Mouse (Mus musculus) hindbrain, embryonic 10.5 days (tissue): Measurements from ENCODE around the gene Krt5. TPM values are rescaled to one million over a fixed set of nuclear protein-coding genes. Genes with fewer than 3 reads are reported as not detected.
"Not testable (repeated sequence)": the region's sequence is repeated elsewhere in the genome, so short reads cannot be mapped to it uniquely, and the experiment has no call there.

Experiments
- DNase-seq: peaks from one replicate; pipeline ENCODE4 v3.0.0-alpha.2; 2017; ENCODE audit warnings: low spot score
- H3K27ac ChIP-seq: fragments of 300-500 bp; sonication (generic); 2 replicates; pipeline ENCODE4 v1.5.1; 2016; ENCODE audit warnings: mild to moderate bottlenecking, moderate library complexity
- H3K27me3 ChIP-seq: fragments of 300-500 bp; sonication (generic); 2 replicates; pipeline ENCODE4 v1.6.1; 2016; ENCODE audit warnings: mild to moderate bottlenecking; ENCODE audit not compliant: poor library complexity, insufficient read depth, severe bottlenecking
- H3K36me3 ChIP-seq: fragments of 300-500 bp; sonication (generic); 2 replicates; pipeline ENCODE4 v1.6.1; 2016; ENCODE audit warnings: mild to moderate bottlenecking, moderate library complexity
- H3K4me1 ChIP-seq: fragments of 300-500 bp; sonication (generic); replicated peaks from 2 replicates; pipeline ENCODE4 v1.6.1; 2016; ENCODE audit warnings: mild to moderate bottlenecking
- H3K4me3 ChIP-seq: fragments of 300-500 bp; sonication (generic); 2 replicates; pipeline ENCODE4 v1.5.1; 2016; ENCODE audit warnings: mild to moderate bottlenecking, moderate library complexity
- H3K9me3 ChIP-seq: fragments of 300-500 bp; sonication (generic); 2 replicates; pipeline ENCODE4 v1.6.1; 2016; ENCODE audit warnings: mild to moderate bottlenecking, moderate library complexity
- WGBS: fragments of 180-500 bp; shearing (Covaris S2); methylation state at CpG from one replicate; pipeline ENCODE4 v1.1.7; 2016; 5-methylcytosine and 5-hydroxymethylcytosine counted together
- polyA plus RNA-seq: library from polyadenylated mRNA; unstranded; fragments of >200 nt; fragmentation: Nextera tagmentation; extraction: Ambion mirVana; gene quantifications from 2 replicates; pipeline ENCODE4 v1.2.1, GENCODE M21; 2016

Krt5 gene
- polyA plus RNA-seq, 1 experiment from 2014 or later = 2.1 TPM

DNA sequence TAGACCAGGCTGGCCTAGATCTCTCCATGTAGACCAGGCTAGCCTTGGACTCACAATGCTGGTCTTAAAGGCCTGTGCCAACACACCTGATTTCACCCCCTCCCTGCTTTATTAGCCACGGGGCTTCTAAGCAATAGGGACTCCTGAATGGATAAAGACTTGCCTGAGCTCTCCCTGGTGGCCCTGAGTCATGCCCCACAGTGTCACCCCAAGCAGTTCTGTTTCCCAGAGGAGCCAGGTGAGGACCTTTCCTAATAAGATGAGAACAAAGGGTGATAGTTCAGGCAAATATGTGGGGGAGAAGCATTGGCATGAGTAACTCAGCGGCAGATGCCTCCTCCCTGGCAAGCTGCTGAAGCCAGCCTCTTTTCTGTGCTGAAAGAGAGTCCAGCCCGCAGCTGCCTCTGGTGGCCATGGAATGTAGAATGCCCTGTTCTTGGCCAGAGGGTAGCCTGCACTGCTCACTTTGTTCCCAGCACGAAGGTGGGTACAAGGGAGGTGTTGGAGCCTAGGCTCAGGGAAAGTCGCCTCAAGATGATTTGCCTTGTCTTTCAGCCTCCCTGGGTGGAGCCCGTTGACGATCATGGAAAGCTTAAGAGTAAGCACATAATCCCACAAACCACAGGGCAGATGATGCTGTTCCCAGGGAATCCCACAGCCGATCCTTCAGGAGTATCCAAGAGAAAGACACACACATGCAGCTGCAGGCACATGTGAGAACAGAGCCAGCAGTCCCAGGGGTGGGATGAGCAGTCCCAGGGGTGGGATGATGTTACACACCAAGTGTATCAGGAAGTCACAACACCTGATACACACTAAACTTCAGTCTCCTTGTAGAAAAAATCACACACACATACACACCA is 15.1 kb downstream of the Krt5 start:
- H3K9me3 ChIP-seq = no peaks in the 10 kb centered on the region
- no peak overlapping the region for H3K4me3 ChIP-seq
- no peaks in the 10 kb centered on the region for H3K36me3 ChIP-seq
- no peaks in the 10 kb centered on the region for H3K27me3 ChIP-seq
- H3K27ac ChIP-seq = no peak overlapping the region
- H3K4me1 ChIP-seq = peaks cover 5% of the 10 kb centered on the region
- WGBS = 75% methylated on average over 8 of the region's 8 CpGs
- DNase-seq = no peak

DNA sequence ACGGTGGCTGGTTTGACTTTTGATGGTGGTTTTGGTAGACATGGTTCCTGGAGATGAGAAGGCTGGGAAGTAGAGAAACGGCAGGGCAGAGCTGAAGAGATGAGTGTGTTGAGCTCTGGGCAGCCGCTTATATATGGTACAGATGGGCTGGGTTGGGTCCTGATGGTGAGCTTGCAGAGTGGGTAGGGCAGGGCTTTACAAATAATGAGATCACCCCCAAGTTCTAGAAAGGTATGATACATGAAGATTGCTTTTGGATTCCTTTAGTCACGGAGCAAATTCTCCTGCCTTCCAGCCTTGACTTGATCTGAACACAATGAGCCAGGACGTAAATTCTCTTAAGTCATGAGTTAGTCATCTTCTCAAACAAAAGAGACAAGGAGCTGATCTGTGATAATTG is 18.5 kb downstream of the Krt5 start, which contains the start of gene Krt6a:
Gene Krt6a, minus strand, starts transcription at position 101 of the 400 bp plus-strand sequence.
- DNase-seq = no peak
- no peaks in the 10 kb centered on the region for H3K9me3 ChIP-seq

DNA sequence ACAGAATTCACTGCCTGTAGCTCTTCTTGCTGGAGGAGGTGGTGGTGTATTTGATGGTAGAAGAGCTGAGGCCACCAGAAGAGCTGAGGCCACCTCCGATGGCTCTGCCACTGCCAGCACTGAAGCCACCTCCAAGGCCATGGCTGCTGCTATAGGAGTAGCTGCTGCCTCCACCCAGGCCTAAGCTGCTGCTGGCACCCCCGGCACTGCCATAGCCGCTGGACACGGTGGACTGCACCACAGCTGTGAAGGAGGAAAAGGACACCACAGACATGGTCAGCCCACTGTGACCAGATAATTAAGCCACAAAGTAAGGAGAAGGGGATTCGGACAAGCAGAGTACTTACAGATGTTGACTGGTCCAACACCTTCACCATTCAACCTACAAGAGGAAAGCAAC is 22.2 kb downstream of the Krt5 start:
- H3K36me3 ChIP-seq, H3K4me3 ChIP-seq, H3K27ac ChIP-seq, DNase-seq, H3K27me3 ChIP-seq, H3K4me1 ChIP-seq, H3K9me3 ChIP-seq: not testable (repeated sequence)
- 91% methylated on average over 5 of the region's 5 CpGs for WGBS

More for the DNA sequence above, 18.5 kb downstream of the Krt5 start, which contains the start of gene Krt6a:
- Histone ChIP-seq H3K36me3 (no peaks in the 10 kb centered on the region), H3K4me3 (no peak within 1 kb of the TSS), H3K27ac (no peak within 1 kb of the TSS), H3K4me1 (no peaks in the 10 kb centered on the region), H3K27me3 (no peaks in the 10 kb centered on the region)
- WGBS = 85% methylated on average over 5 of the region's 5 CpGs

DNA sequence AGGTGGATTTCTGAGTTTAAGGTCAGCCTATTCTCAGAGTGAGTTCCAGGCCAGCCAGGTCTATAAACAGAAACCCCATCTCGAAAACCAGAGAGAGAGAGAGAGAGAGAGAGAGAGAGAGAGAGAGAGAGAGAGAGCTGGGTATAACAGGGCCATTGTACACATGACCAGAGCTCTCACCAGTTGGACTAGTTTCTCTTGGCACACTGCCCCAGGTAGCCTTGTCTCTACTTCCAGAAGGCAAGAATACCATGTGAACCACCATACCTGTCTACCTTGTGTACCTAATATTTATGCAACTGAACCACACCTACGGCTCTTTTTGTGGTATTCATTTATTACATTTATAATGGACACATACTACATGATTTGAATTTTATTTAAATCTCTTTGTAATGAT is 24.5 kb downstream of the Krt5 start:
- Histone ChIP-seq H3K36me3 (no peaks in the 10 kb centered on the region), H3K27me3 (no peaks in the 10 kb centered on the region), H3K4me3 (no peak overlapping the region), H3K27ac (no peak overlapping the region), H3K4me1 (no peaks in the 10 kb centered on the region), H3K9me3 (no peaks in the 10 kb centered on the region)
- 72% methylated on average over 2 of the region's 2 CpGs for WGBS
- no peak for DNase-seq

DNA sequence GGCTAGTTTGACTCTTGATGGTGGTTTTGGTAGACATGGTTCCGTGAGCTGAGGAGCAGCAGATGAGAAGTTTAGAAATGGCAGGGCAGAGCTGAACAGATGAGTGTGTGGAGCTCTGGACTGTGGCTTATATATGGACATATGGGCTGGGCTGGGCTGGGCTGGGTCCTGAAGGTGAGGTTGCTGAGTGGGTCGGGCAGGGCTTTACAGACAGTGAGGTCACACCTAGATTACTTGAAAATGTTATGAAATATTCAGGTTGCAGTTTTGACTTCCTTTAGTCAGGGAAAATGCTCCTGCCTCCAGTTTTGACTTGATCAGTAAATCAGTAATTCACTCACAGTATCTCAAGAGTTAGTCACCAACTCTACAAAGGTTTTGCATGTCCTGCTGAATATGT is 32.5 kb downstream of the Krt5 start, which contains the start of gene Krt6b:
Gene Krt6b, minus strand, starts transcription at position 101 of the 400 bp plus-strand sequence.
- no peak within 1 kb of the TSS for H3K4me3 ChIP-seq
- no peak within 1 kb of the TSS for H3K27ac ChIP-seq
- DNase-seq = no peak
- no peaks in the 10 kb centered on the region for H3K36me3 ChIP-seq
- H3K9me3 ChIP-seq = no peaks in the 10 kb centered on the region
- H3K4me1 ChIP-seq = no peaks in the 10 kb centered on the region
- no peaks in the 10 kb centered on the region for H3K27me3 ChIP-seq
- 87% methylated on average over 2 of the region's 2 CpGs for WGBS

DNA sequence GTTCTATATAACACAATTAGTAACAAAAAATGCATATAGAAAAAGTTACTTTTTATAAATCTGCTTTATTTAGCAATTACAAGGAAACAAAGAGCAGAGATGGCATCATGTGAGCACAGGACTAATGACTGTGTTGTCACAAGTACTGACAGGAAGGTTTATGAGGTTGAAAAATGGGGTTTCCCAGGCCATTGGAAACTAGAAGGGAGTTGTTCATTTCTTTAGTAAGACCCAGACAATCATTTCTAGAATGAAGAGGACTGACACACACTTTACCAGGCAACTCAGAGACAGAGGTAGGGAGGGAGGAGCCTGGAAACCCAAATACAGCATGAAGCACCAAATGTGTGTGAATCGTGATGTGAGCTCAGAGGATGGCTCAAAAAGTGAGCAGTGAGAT is 36.7 kb downstream of the Krt5 start:
- Histone ChIP-seq H3K36me3 (no peaks in the 10 kb centered on the region), H3K27me3 (no peaks in the 10 kb centered on the region), H3K4me1 (no peaks in the 10 kb centered on the region), H3K27ac (no peak overlapping the region), H3K4me3 (no peak overlapping the region), H3K9me3 (no peaks in the 10 kb centered on the region)
- 95% methylated on average over 1 of the region's 1 CpGs for WGBS
- DNase-seq = no peak

Other genes with a start within 250 kb of the Krt5 start
- gene Krt81, start 249.1 kb downstream of the Krt5 start, polyA plus RNA-seq = not detected in 2 replicates
- not detected in 2 replicates for gene Krt86, start 239.4 kb downstream of the Krt5 start, polyA plus RNA-seq
- not detected in 2 replicates for gene Krt83, start 221.4 kb downstream of the Krt5 start, polyA plus RNA-seq
- gene Gm49425, start 195.6 kb downstream of the Krt5 start, polyA plus RNA-seq = not detected in 2 replicates
- gene Krt84, start 180.1 kb downstream of the Krt5 start, polyA plus RNA-seq = not detected in 2 replicates
- gene Krt82, start 162.2 kb downstream of the Krt5 start, polyA plus RNA-seq = not detected in 2 replicates
- gene Krt90, start 149.9 kb downstream of the Krt5 start, polyA plus RNA-seq = 0.22 and 0.30 TPM in 2 replicates
- 0.08 TPM in 1 of 2 replicates, not detected in the other for gene Krt75, start 139.0 kb downstream of the Krt5 start, polyA plus RNA-seq
- gene Gm5414, start 84.7 kb downstream of the Krt5 start, polyA plus RNA-seq = not detected in 2 replicates
- not detected in 2 replicates for gene Gm5478, start 65.5 kb downstream of the Krt5 start, polyA plus RNA-seq
- not detected in 2 replicates for gene Krt6b, start 32.6 kb downstream of the Krt5 start, polyA plus RNA-seq
- not detected in 2 replicates for gene Krt6a, start 18.6 kb downstream of the Krt5 start, polyA plus RNA-seq
- gene Krt71, start 30.2 kb upstream of the Krt5 start, polyA plus RNA-seq = not detected in 2 replicates
- not detected in 2 replicates for gene Krt72, start 73.6 kb upstream of the Krt5 start, polyA plus RNA-seq
- not detected in 2 replicates for gene Krt73, start 89.4 kb upstream of the Krt5 start, polyA plus RNA-seq
- not detected in 2 replicates for gene Krt2, start 105.3 kb upstream of the Krt5 start, polyA plus RNA-seq
- 0.83 and 2.0 TPM in 2 replicates for gene Krt1, start 137.9 kb upstream of the Krt5 start, polyA plus RNA-seq
- not detected in 2 replicates for gene Krt77, start 156.8 kb upstream of the Krt5 start, polyA plus RNA-seq
- gene Krt76, start 180.0 kb upstream of the Krt5 start, polyA plus RNA-seq = not detected in 2 replicates
- gene Krt4, start 211.8 kb upstream of the Krt5 start, polyA plus RNA-seq = not detected in 2 replicates
- gene Krt79, start 227.4 kb upstream of the Krt5 start, polyA plus RNA-seq = 0.18 TPM in 1 of 2 replicates, not detected in the other
- not detected in 2 replicates for gene Krt78, start 241.4 kb upstream of the Krt5 start, polyA plus RNA-seq